Mouse (Mus musculus) embryonic facial prominence, embryonic 15.5 days (tissue): ENCODE measurements around the gene Cbx7. TPM values are rescaled to one million over a fixed set of nuclear protein-coding genes. Genes with fewer than 3 reads are reported as not detected.

Experiments used
- ATAC-seq: fragments of 200-750 bp; cut with Nextera tagmentation; 2 replicates; pipeline ENCODE4 v1.8.0; 2017; ENCODE audit warnings: low read depth, moderate TSS enrichment; ENCODE audit not compliant: insufficient number of reproducible peaks, low FRiP score, low TSS enrichment
- H3K27ac ChIP-seq: fragments of 300-500 bp; sonication (generic); replicated peaks from 2 replicates; pipeline ENCODE4 v1.5.1; 2015; ENCODE audit warnings: mild to moderate bottlenecking, inconsistent platforms
- H3K27me3 ChIP-seq: fragments of 300-500 bp; sonication (generic); 2 replicates; pipeline ENCODE4 v1.6.1; 2015; ENCODE audit warnings: inconsistent platforms
- H3K36me3 ChIP-seq: fragments of 300-500 bp; sonication (generic); 2 replicates; pipeline ENCODE4 v1.6.1; 2015; ENCODE audit warnings: mild to moderate bottlenecking, inconsistent platforms
- H3K4me1 ChIP-seq: fragments of 300-500 bp; sonication (generic); 2 replicates; pipeline ENCODE4 v1.6.1; 2015; ENCODE audit warnings: inconsistent platforms
- H3K4me2 ChIP-seq: fragments of 300-500 bp; sonication (generic); replicated peaks from 2 replicates; pipeline ENCODE4 v1.6.1; 2015; ENCODE audit warnings: mild to moderate bottlenecking, inconsistent platforms
- H3K4me3 ChIP-seq: fragments of 300-500 bp; sonication (generic); replicated peaks from 2 replicates; pipeline ENCODE4 v1.5.1; 2015; ENCODE audit warnings: mild to moderate bottlenecking, inconsistent platforms
- H3K9ac ChIP-seq: fragments of 300-500 bp; sonication (generic); 2 replicates; pipeline ENCODE4 v1.6.1; 2015; ENCODE audit warnings: inconsistent platforms
- H3K9me3 ChIP-seq: fragments of 300-500 bp; sonication (generic); replicated peaks from 2 replicates; pipeline ENCODE4 v1.6.1; 2016; ENCODE audit warnings: inconsistent platforms
- WGBS: fragments of 180-500 bp; shearing (Covaris S2); methylation state at CpG from one replicate; pipeline ENCODE4 v1.1.7; 2015; 5-methylcytosine and 5-hydroxymethylcytosine counted together
- polyA plus RNA-seq: library from polyadenylated mRNA; unstranded; fragments of >200 nt; fragmentation: Nextera tagmentation; extraction: Ambion mirVana; gene quantifications from 2 replicates; pipeline ENCODE4 v1.2.1, GENCODE M21; 2015

Gene Cbx7
- polyA plus RNA-seq = 3.1 and 4.6 TPM in 2 replicates

DNA sequence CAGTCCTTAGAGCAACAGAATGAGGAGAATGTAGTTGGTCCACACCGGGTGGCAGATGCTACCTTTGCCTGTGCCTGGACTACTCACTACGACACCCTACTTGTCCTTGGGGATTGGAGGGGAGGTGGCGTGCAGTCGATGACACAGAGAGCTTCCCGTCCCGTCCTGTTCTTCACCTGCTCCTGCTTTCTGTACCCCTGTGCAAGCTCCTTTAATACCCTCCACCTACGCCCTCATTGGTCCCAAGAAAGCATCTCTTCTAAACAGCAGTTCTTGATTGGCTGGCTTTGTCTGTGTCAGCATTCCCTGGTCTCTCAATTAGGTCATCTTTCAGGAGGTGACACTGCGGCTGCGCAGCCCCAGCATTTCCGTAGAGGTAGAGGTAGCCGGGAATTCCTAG is at the start of gene Cbx7:
Gene Cbx7, minus strand, starts transcription at position 180 of the 400 bp plus-strand sequence.
- H3K4me2 ChIP-seq = no peak within 1 kb of the TSS
- no peak within 1 kb of the TSS for H3K4me3 ChIP-seq
- no peaks in the 10 kb centered on the region for H3K4me1 ChIP-seq
- no peaks in the 10 kb centered on the region for H3K36me3 ChIP-seq
- no peaks in the 10 kb centered on the region for H3K9me3 ChIP-seq
- no peak for ATAC-seq
- H3K9ac ChIP-seq = no peak within 1 kb of the TSS
- H3K27ac ChIP-seq = no peak within 1 kb of the TSS
- 94% methylated on average over 11 of the region's 11 CpGs for WGBS
- no peaks in the 10 kb centered on the region for H3K27me3 ChIP-seq

DNA sequence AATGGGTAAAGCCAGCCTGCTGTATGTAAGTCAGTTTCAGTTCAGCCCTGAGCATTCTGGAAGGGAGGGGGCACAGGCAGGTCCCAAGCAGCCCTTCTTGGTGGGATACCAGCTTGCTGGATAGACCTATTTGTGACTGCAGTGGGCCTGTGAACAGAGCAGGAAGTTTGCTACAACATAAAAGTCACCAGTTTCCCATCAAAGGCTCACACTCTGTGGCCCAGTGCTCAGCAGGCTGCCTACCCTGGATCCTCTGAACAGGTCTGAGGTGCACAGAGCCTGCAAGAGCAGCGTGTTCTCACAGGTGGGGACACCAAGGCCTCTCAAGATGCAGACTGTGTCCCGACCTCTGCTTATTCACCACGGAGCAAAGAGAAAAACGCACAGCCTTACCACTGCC is 49.6 kb upstream of the Cbx7 start:
- 67% methylated on average over 4 of the region's 4 CpGs for WGBS

GRCm38 (mm10) chr15:80019625-80020024 is 48.7 kb upstream of the Cbx7 start:
- Histone ChIP-seq H3K4me2 (no peak overlapping the region), H3K4me3 (no peak overlapping the region), H3K36me3 (no peaks in the 10 kb centered on the region), H3K9ac (no peak overlapping the region), H3K27ac (no peak overlapping the region), H3K27me3 (peaks cover 25% of the 10 kb centered on the region), H3K9me3 (no peaks in the 10 kb centered on the region), H3K4me1 (peaks cover 12% of the 10 kb centered on the region)
- ATAC-seq = no peak
- WGBS = 48% methylated on average over 4 of the region's 4 CpGs

More for the DNA sequence above, 49.6 kb upstream of the Cbx7 start:
- Histone ChIP-seq H3K27ac (no peak overlapping the region), H3K9ac (no peak overlapping the region), H3K27me3 (peaks cover 16% of the 10 kb centered on the region), H3K4me1 (peaks cover 13% of the 10 kb centered on the region; the same call in 1 of the 2 replicates), H3K4me3 (no peak overlapping the region), H3K36me3 (no peaks in the 10 kb centered on the region), H3K9me3 (no peaks in the 10 kb centered on the region), H3K4me2 (no peak overlapping the region)
- ATAC-seq = no peak

GRCm38 (mm10) chr15:80019220-80019619 is 48.3 kb upstream of the Cbx7 start:
- Histone ChIP-seq H3K36me3 (no peaks in the 10 kb centered on the region), H3K4me2 (no peak overlapping the region), H3K9ac (no peak overlapping the region), H3K27ac (no peak overlapping the region), H3K27me3 (peaks cover 29% of the 10 kb centered on the region), H3K9me3 (no peaks in the 10 kb centered on the region), H3K4me3 (no peak overlapping the region), H3K4me1 (peaks cover 12% of the 10 kb centered on the region)
- 79% methylated on average over 7 of the region's 7 CpGs for WGBS
- no peak for ATAC-seq

DNA sequence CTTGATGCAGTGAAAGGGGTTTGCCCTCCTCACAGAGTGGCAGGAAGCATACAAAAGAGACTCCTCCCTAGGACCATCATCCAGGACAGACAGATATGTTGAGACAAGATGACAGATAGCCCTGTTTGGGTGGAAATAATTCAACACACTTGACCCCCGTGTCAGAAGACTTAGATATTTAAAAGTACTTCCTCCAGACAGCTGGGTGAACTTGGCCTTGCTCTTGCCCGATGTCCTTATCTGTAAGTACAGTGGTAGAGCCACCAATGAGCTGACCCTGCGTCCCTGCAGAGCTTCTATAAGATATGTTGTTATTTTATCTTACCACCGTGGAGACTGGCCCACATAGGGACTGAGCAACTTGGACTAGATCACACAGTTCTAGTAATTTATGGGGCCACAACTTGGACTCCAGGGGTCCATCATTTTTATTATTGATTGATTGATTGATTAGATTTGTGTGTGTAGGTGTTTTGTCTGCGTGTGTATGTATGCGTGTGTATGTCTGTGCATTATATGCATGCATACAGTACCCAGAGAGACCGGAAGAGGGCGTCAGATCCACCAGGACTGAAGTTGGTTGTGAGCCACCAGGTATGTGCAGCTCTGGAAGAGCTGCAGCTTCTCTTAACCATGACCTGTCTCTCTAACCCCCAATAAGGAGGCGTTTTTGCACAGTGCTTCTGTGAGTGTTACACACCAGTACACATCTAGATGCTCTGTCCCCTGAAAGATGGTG is 45.8 kb upstream of the Cbx7 start:
- Histone ChIP-seq H3K4me1 (peaks cover 34% of the 10 kb centered on the region), H3K27me3 (peaks cover 53% of the 10 kb centered on the region), H3K4me3 (no peak overlapping the region), H3K4me2 (no peak overlapping the region), H3K9ac (no peak overlapping the region), H3K36me3 (no peaks in the 10 kb centered on the region), H3K27ac (no peak overlapping the region), H3K9me3 (no peaks in the 10 kb centered on the region)
- ATAC-seq = no peak
- 86% methylated on average over 9 of the region's 9 CpGs for WGBS

- no peak for ATAC-seq
- no peaks in the 10 kb centered on the region for H3K36me3 ChIP-seq
- peak overlapping the region; percentile 99 for H3K4me2 ChIP-seq
These were observed 44.5 kb upstream of the Cbx7 start for GRCm38 (mm10) chr15:80015211-80015952.

GRCm38 (mm10) chr15:80014321-80015210 is 43.6 kb upstream of the Cbx7 start, which contains the start of gene Pdgfb:
TSS of gene Pdgfb (minus strand) at chr15:80014977.
- Histone ChIP-seq H3K27ac (peak within 1 kb of the TSS; percentile 29; the same call in 1 of the 2 replicates), H3K9me3 (no peaks in the 10 kb centered on the region), H3K4me3 (peak within 1 kb of the TSS; percentile 55), H3K4me1 (peaks cover 36% of the 10 kb centered on the region), H3K9ac (peak within 1 kb of the TSS; percentile 44), H3K27me3 (peaks cover 70% of the 10 kb centered on the region), H3K4me2 (peak within 1 kb of the TSS; percentile 99), H3K36me3 (no peaks in the 10 kb centered on the region)
- WGBS = under 1% methylated on average over 60 of the region's 60 CpGs
- ATAC-seq = no peak

More at GRCm38 (mm10) chr15:80015211-80015952, 44.5 kb upstream of the Cbx7 start:
- 66% methylated on average over 7 of the region's 7 CpGs for WGBS
- Histone ChIP-seq H3K4me1 (peaks cover 36% of the 10 kb centered on the region), H3K27me3 (peaks cover 67% of the 10 kb centered on the region), H3K4me3 (peak overlapping the region; percentile 55), H3K9ac (no peak overlapping the region), H3K9me3 (no peaks in the 10 kb centered on the region), H3K27ac (no peak overlapping the region)

- Histone ChIP-seq H3K4me1 (peaks cover 36% of the 10 kb centered on the region), H3K4me3 (peak overlapping the region; percentile 55), H3K36me3 (no peaks in the 10 kb centered on the region), H3K9me3 (no peaks in the 10 kb centered on the region), H3K27me3 (peaks cover 72% of the 10 kb centered on the region), H3K4me2 (peak overlapping the region; percentile 99), H3K27ac (peak overlapping the region; percentile 29; the same call in 1 of the 2 replicates), H3K9ac (peak overlapping the region; percentile 44)
- no peak for ATAC-seq
- under 1% methylated on average over 37 of the region's 37 CpGs for WGBS
These were observed 43.1 kb upstream of the Cbx7 start for GRCm38 (mm10) chr15:80014031-80014320.

DNA sequence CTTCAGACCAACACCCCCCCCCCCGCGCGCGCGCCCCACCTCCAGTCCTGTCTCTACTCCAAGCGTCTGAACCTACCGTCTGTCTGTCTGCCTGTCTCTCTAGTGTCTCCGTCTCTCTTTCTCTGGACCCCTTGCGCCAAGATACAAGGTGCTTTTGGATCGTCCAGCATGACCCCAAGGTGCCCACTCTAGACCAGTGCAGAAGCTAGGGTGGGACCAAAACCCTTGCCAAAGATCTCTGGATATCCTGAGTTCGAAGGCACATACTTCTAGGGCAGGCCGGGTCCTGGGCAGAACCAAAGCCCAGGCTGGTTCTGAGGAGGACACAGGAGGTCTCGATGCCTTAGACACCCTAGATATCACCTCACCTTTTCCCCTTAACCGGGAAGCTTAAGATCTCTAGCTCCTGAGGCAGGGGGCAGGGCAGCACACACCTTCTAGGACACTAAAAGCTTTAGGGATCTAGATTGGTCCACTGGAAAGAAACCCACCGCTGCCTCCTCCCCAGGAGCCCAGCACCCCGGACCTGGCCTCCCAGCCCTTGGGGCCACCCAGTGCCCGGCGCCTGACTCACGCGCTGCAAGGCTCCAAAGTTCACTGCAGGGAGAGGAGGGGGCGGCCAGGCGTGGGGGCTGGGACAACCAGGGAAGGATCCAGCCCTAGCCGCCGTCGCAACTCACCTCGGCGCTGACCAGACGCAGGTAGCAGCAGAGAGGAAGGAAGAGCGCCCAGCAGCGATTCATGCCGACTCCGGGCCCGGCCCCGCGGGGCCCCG is 42.5 kb upstream of the Cbx7 start:
- Histone ChIP-seq H3K9ac (peak overlapping the region; percentile 44), H3K27me3 (peaks cover 76% of the 10 kb centered on the region), H3K4me2 (peak overlapping the region; percentile 99), H3K4me3 (peak overlapping the region; percentile 55), H3K36me3 (no peaks in the 10 kb centered on the region), H3K9me3 (no peaks in the 10 kb centered on the region), H3K27ac (0 out of 2 replicates have a peak overlapping the region, but pooled peaks have one; percentile 52), H3K4me1 (peaks cover 36% of the 10 kb centered on the region)
- ATAC-seq = no peak
- 1% methylated on average over 35 of the region's 36 CpGs for WGBS

DNA sequence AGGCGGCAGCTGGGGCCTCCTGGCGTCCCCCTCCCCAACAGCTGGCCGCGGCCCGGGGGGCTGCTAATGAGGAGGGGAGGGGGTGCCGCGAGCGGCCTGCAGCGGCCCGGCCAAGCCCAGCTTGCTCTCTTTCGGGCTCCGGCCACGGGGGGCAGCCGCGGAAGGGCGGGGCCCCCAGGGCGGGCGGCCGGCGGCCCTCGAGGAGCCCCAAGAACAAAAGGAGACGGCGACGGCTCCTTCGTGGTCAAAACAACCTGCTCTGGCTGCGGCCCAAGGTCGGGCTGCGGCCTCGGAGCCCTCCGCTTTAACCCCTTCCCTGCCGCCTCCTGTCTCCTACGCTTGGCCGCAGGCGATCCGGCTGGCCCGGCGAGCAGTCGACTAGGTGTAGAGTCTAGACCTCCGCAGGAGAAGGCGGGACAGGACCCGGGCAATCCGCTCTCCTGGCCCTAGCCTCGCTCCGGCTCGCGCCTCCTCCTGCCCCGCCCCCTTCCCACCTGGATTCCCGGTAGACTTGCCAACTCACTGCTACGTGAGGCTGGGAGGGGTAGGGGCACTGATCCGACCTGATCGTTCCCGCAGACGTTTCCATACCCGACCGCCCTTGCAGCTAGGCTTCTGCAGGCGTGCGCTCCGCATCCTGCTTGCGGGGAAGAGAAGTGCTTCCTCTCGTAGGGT is 41.7 kb upstream of the Cbx7 start:
- Histone ChIP-seq H3K4me1 (peaks cover 36% of the 10 kb centered on the region), H3K27ac (peak overlapping the region; percentile 52), H3K4me2 (peak overlapping the region; percentile 99), H3K27me3 (peaks cover 76% of the 10 kb centered on the region), H3K9ac (peak overlapping the region; percentile 44), H3K9me3 (no peaks in the 10 kb centered on the region), H3K4me3 (peak overlapping the region; percentile 55), H3K36me3 (no peaks in the 10 kb centered on the region)
- ATAC-seq = peak; percentile 52
- WGBS = 0% methylated on average over 60 of the region's 60 CpGs
